Mouse (Mus musculus): ENCODE data around the gene Eno2.
"Not testable (repeated sequence)": the region's sequence is repeated elsewhere in the genome, so short reads cannot be mapped to it uniquely, and the experiment has no call there.

Gene Eno2

GRCm38 (mm10) chr6:124805341-124806321 lies 36.2 kb upstream of the Eno2 start:
- DNase-seq = peak; percentile 95

GRCm38 (mm10) chr6:124804341-124804740 lies 34.9 kb upstream of the Eno2 start:
- no peak for DNase-seq

DNA sequence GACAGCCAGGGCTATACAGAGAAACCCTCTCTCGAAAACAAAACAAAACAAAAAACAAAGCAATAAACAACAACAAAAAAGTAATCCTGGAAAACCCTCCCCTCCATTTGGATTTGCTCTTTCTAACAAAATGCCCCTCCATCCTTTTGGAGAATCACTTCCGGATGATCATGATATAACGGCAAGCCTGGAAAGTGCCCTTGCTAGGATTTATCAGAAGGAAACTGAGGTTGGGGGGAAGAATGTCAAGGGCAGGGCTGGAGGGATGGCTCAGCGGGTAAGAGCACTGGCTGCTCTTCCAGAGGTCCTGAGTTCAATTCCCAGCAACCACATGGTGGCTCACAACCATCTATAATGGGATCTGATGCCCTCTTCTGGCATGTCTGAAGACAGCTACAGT lies 34.2 kb upstream of the Eno2 start:
- DNase-seq = not testable (repeated sequence)

DNA sequence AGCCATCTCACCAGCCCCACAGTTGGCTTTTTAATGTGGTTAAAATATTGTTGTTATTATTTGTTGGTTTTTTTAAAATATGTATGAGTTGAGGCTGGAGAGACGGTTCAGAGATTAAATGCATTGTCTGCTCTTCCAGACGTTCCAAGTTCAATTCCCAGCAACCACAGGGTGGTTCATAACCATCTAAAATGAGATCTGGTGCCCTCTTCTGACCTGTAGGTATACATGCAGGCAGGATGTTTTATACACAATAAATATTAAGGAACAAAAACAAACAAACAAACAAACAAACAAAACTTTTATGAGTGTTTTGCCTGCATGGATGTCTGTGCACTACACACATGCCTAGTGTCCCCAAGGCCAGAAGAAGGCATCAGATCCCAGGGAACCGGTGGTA lies 33.6 kb upstream of the Eno2 start:
- no peak for DNase-seq

DNA sequence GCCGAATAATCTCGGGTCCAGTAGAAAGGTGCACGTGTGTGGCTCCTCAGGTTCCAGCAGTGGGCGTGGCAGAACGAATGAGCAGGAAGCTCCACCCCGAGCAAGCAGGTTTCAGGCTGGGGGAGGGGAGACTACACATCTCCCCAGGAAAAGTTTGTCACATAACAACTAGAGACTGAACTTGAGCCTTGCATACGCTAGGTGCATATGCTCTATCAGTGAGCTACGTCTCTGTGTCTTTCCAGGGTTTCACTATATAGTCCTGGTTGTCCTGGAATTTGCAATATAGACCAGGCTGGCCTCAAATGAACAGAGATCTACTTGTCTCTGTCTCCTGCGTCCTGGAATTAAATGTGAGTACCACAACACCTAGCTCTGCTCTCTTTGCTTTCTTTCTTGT lies 32.9 kb upstream of the Eno2 start:
- not testable (repeated sequence) for DNase-seq

GRCm38 (mm10) chr6:124796200-124796599 lies 26.7 kb upstream of the Eno2 start:
- no peak for DNase-seq

- DNase-seq = no peak
These were observed 26.3 kb upstream of the Eno2 start for GRCm38 (mm10) chr6:124795781-124796180.

DNA sequence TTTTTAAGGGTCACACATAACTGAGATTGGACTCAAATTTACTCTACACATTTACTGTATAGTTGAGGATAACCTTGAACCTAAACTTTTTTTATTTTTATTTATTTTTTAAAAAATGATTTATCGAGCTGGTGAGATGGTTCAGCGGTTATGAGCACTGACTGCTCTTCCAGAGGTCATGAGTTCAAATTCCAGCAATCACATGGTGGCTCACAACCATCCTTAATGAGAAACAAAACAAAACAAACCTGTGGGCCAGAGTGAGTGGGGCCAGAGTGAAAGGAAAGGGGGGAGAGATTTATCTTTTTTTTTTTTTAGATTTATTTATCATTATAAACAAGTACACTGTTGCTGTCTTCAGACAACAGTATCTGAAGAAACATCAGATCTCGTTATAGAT lies 22.4 kb upstream of the Eno2 start:
- no peak for DNase-seq

- DNase-seq = no peak
These were observed 20.6 kb upstream of the Eno2 start for GRCm38 (mm10) chr6:124790121-124790520.

DNA sequence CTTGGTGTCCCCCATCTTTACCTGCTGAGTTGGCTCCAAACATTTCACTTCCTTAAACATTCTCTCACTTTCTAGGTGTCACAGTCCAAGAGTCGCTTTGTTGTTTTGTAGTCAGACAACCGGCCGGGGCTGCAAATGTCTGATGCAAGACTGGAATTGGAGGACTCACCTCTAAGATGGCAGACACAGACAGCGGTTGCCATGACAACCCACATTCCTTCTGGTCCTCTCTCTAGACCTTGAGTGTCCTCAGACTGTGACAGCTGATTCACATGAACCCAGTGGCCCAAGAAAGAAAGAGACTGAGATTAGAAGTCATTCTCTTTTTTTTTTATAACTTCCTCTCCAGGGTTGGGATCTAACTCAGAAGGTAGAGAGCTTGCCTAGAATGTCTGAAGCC lies 20.0 kb upstream of the Eno2 start:
- no peak for DNase-seq

- no peak for DNase-seq
These were observed 18.2 kb upstream of the Eno2 start for GRCm38 (mm10) chr6:124787722-124788121.

DNA sequence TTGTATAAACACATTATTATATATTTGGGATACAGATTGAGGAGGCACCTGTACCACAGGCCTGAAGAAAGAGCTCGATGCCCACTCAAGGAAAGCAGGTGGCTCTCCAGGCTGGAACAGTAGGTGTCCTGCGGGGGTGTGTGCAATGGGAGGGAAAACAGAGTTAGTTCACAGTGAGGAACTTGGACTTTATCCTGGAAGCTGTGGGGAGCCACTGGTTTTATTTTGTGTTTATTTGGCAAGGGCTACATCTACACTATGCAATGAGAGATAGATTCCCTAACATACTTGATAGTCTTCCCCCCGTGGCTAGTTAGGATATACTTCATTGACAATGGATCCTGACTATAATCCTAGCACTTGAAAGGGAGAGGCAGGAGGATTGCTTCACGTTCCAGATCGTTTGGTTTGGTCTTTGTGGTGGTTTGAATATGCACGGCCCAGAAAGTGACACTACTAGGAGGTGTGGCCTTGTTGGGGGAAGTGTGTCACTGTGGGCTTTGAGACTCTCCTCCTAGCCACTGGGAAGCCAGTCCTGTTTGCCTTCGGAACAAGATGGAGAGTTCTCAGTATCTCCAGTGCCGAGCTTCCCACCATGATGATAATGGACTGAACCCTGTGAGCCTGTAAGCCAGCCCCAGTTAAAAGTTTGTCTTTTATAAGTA lies 17.4 kb upstream of the Eno2 start:
- DNase-seq = no peak

DNA sequence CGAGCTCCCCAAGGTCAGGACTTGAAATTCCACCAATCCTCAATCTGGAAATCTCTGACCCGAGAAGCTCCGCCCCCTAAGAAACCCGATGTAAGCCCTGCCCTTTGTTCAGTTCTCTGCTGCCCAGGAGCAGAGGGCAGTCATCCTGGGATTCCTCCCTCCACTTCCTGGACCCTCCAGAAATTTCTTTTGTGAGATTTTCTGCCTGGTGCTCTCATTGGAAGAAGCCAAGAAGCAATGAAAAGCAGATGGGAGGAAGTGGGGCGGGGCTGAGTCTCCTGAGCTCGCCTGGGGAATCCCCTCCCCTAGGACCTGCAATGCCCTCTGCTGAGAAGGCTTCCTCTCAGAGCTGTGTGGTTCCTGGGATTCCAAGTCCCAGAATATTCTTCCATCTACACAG lies 13.0 kb upstream of the Eno2 start:
- DNase-seq = no peak

- DNase-seq = no peak
These were observed 11.4 kb upstream of the Eno2 start for GRCm38 (mm10) chr6:124780917-124781316.

DNA sequence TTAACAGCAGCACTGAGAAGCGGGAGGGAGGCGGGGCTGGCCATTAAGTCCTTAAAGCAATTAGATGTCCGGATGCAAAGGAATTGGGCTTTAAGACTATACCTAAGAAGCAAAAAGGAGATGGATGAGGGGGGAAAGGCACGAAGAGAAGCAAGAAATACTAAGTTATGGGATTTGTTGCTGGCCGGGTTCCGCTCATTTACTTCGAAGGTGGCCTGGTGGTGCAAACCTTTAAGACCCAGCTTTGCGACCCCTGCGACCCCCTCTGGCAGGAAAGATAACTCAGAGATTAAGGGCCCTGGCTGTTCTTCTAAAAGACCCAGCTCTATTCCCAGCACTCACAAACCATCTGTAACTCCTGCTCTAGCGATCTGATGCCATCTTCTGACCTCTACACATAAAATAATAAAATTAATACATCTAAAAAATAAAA lies 10.5 kb upstream of the Eno2 start:
- DNase-seq = no peak

- no peak for DNase-seq
These were observed 9.9 kb upstream of the Eno2 start, which contains the start of gene Lrrc23 for GRCm38 (mm10) chr6:124779222-124779983. Gene Lrrc23 (minus strand): TSS chr6:124779727.

- DNase-seq = no peak
These were observed 1.0 kb upstream of the Eno2 start for GRCm38 (mm10) chr6:124770511-124770910.

DNA sequence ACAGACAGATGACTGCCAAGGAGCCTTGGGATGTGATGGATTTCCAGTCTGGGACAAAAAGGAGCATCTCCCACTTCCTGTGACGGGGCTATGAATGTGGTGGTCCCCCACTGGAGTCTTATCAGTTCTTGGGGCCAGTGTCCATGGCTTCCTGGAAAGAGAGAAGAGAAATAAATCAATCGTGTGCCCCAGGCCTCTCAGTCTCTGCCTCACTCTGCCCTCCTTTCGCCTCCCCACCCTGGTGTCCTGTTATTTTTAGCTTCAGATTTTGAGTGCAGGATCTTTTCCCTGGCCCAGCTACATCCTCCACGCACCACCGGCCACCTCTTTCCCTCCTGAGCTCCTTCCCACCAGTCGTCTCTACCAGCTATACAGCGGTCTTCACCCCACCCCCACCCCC lies 540 bp upstream of the Eno2 start:
- no peak for DNase-seq

DNA sequence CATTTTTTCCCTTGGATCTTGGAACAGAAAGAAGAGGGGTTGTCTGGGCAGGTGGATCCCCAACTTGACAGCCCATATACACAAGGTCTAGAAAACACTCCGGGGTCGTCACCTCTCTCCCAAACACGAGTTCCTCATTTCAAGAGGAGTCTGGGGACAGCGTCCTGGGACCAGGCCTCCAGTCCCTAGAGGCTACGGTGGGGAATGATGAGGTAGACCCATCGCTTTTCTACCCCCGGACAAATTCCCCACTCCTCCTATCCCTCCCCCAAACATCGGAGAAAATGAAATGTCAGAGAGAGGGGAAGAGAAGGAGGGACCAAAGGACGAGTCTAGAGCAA lies 799 bp downstream of the Eno2 start:
- no peak for DNase-seq

DNA sequence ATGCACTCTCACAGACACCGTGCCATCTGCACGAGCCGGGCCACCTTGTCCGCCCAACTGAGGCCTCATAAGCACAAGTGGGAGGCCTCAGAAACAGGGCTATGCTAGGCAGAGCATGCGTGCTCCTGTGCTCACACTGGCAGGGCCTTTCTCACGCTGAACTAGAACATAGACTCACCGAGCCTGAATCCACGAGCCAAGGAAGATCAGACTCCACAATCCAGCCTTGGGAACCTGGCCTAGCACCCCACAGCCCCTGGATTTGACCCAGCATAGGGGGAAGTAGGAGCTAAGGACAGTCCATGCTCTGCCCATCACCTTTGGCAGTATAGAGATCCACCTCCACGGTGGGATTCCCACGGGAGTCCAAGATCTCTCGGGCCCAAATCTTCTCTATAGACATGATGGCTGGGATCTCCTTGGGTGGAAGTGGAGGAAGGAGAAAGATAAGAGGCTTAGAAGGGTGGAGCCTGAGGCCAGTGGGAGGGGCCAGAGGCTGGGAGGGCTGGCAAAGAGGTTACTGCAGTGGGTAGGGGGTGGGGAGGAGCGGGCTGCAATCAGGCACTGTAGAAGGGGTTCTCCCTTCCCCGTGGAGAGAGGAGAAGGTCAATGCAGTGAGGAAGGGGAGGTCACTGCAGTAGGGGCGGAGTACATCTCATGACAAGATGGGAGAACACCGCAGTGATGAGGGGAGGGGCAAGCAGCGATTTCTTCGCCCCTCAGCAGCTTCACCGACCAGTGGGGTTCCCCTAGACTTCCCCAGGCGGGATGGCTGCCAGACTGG lies 1.4 kb downstream of the Eno2 start:
- DNase-seq = no peak

DNA sequence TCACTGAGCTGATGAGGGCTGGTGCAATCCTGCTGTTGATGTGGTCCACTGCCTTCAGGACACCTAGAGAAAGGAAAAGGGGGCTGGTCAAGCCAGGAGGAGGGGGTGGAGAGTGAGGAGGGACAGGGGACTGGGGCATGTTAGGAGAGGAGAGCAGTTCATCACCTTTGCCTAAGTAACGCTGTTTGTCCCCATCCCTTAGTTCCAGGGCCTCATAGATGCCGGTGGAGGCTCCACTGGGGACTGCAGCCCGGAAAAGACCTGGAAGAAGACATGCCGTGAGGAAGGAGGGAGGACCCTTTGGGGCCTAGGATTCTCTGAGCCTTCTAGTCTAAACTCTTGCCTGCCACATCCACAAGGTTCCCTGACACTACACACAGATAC lies 1.9 kb downstream of the Eno2 start:
- no peak for DNase-seq

- no peak for DNase-seq
These were observed 3.5 kb downstream of the Eno2 start for GRCm38 (mm10) chr6:124765951-124766350.

GRCm38 (mm10) chr6:124759259-124759658 lies 10.2 kb downstream of the Eno2 start:
- DNase-seq = peak; percentile 63
